14 mouse cellular contexts compared by ENCODE assay signal in the genomic region with DNA sequence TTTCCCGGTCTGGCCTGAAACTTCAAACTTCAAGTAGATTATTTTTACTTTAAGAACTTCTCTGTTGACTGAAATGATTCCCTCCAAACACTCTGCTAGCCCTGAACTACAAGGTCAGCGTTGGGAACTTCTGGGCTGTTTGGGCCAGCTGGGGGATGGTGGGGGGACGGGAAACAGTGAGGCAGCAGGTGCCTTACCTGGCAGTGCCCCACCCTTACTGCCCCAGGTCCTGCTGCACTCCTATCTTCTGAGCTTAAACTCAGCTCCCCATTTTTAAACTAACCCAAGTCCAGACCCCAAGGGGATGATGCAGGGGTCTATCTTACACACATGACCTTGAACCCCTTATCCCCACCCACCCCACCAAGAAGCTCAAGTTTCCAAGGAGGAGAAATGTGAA.
A peak's percentile ranks its signal among the peaks of the same experiment; 100 is the strongest.
DNase-seq lines count a peak whose midpoint lies in the region; ATAC-seq and TF ChIP-seq lines count a peak whose summit lies in the region.
"Had no signal": no experiment of that assay in that cellular context is flagged by ENCODE, and none has a peak within 500 bp of the region (broad histone marks: within the 10 kb centered on the region; RNA-seq: fewer than 3 reads in every experiment).

No protein-coding gene starts in this region.

- peaks cover 22% of the 10 kb centered on the region for H3K4me1 ChIP-seq in heart, adult 2 months (ENCODE audit: control insufficient read depth, insufficient read depth, low read length)
- H3K4me1 ChIP-seq in kidney, embryonic 16.5 days (ENCODE audit: insufficient read depth, low read length) = peaks cover 46% of the 10 kb centered on the region
- peaks cover 6% of the 10 kb centered on the region for H3K4me1 ChIP-seq in ES-Bruce4 (ENCODE audit: control insufficient read depth, insufficient read depth, low read length)
- H3K4me1 ChIP-seq in intestine, embryonic 14.5 days (replicated peaks; ENCODE audit: control insufficient read depth, insufficient read depth, low read length) = peaks cover 46% of the 10 kb centered on the region
- H3K4me1 ChIP-seq: liver, embryonic 13.5 days had no signal

- H3K4me2 ChIP-seq in kidney, embryonic 16.5 days (replicated peaks; ENCODE audit: low read depth, low read length) = 0 out of 2 replicates have a peak overlapping the region, but pooled peaks have one; percentile 11
- H3K4me2 ChIP-seq in intestine, embryonic 14.5 days (ENCODE audit: low read length) = 0 out of 2 replicates have a peak overlapping the region, but pooled peaks have one; percentile 8
- H3K4me2 ChIP-seq: liver, embryonic 13.5 days had no signal

- no peak for TF ChIP-seq CTCF in heart, adult 2 months (IDR thresholded peaks at IDR 0.05)
- TF ChIP-seq CTCF in ES-Bruce4 (IDR thresholded peaks at IDR 0.05; ENCODE audit: low read depth, low read length) = no peak

- peaks cover 11% of the 10 kb centered on the region for H3K36me3 ChIP-seq in heart, adult 2 months (ENCODE audit: control insufficient read depth, insufficient read depth, low read length)
- 0 out of 2 replicates have a peak, but pooled peaks cover 2% of the 10 kb centered on the region for H3K36me3 ChIP-seq in kidney, embryonic 16.5 days (ENCODE audit: insufficient read depth, low read length)
- H3K36me3 ChIP-seq in ES-Bruce4 (ENCODE audit: control insufficient read depth, insufficient read depth, low read length, poor library complexity, severe bottlenecking) = no peaks in the 10 kb centered on the region
- H3K36me3 ChIP-seq in intestine, embryonic 14.5 days (ENCODE audit: control insufficient read depth, insufficient read depth, low read length) = peaks cover 17% of the 10 kb centered on the region
- H3K36me3 ChIP-seq: liver, embryonic 13.5 days had no signal

- H3K9ac ChIP-seq in heart, adult 2 months (ENCODE audit: low read depth, low read length) = no peak overlapping the region
- no peak overlapping the region; the same call in 1 of the 2 replicates for H3K9ac ChIP-seq in kidney, embryonic 16.5 days (replicated peaks; ENCODE audit: low read length)
- no peak overlapping the region for H3K9ac ChIP-seq in ES-Bruce4 (ENCODE audit: low read depth, poor library complexity, severe bottlenecking)
- no peak overlapping the region for H3K9ac ChIP-seq in intestine, embryonic 14.5 days (ENCODE audit: low read length)
- H3K9ac ChIP-seq: liver, embryonic 13.5 days had no signal

- WGBS in heart, adult 2 months = 64% methylated on average over 3 of the region's 3 CpGs
- WGBS in kidney, embryonic 16.5 days = 31% methylated on average over 3 of the region's 3 CpGs
- WGBS in intestine, embryonic 14.5 days = 52% methylated on average over 3 of the region's 3 CpGs

- intact Hi-C loops in heart, adult 2 months (cut with DNase I) = loop anchor here (1.0 kb wide), 1 partner anchor 15 kb away; no protein-coding TSS in a partner anchor
- intact Hi-C loops in heart, postnatal 10 days (cut with DNase I) = no loop called here

- no peaks in the 10 kb centered on the region for H3K27me3 ChIP-seq in heart, adult 2 months (ENCODE audit: control insufficient read depth, insufficient read depth, low read length)
- no peaks in the 10 kb centered on the region for H3K27me3 ChIP-seq in kidney, embryonic 16.5 days (ENCODE audit: insufficient read depth, low read length)
- H3K27me3 ChIP-seq in ES-Bruce4 (ENCODE audit: control insufficient read depth, insufficient read depth, low read length, poor library complexity, severe bottlenecking) = no peaks in the 10 kb centered on the region
- no peaks in the 10 kb centered on the region for H3K27me3 ChIP-seq in intestine, embryonic 14.5 days (replicated peaks; ENCODE audit: control insufficient read depth, insufficient read depth, low read length)
- H3K27me3 ChIP-seq: liver, embryonic 13.5 days had no signal

- no peaks in the 10 kb centered on the region; the same call in 1 of the 2 replicates for H3K9me3 ChIP-seq in kidney, embryonic 16.5 days (ENCODE audit: low read length)
- H3K9me3 ChIP-seq in ES-Bruce4 (replicated peaks; ENCODE audit: control insufficient read depth, insufficient read depth, low read length, poor library complexity, severe bottlenecking) = no peaks in the 10 kb centered on the region
- H3K9me3 ChIP-seq in intestine, embryonic 14.5 days (ENCODE audit: control insufficient read depth, low read length) = peaks cover 6% of the 10 kb centered on the region; the same call in 1 of the 2 replicates
- H3K9me3 ChIP-seq: liver, embryonic 13.5 days had no signal

- H3K79me2 ChIP-seq in heart, adult 2 months (replicated peaks; ENCODE audit: control insufficient read depth, insufficient read depth, low read length) = no peaks in the 10 kb centered on the region

- peak overlapping the region; percentile 43 for H3K27ac ChIP-seq in heart, adult 2 months
- H3K27ac ChIP-seq in kidney, embryonic 16.5 days (ENCODE audit: low read length) = peak overlapping the region; percentile 92
- peak overlapping the region; percentile 69 for H3K27ac ChIP-seq in ES-Bruce4 (ENCODE audit: insufficient read depth, low read length)
- peak overlapping the region; percentile 81 for H3K27ac ChIP-seq in intestine, embryonic 14.5 days (ENCODE audit: low read depth)
- H3K27ac ChIP-seq: liver, embryonic 13.5 days had no signal

- peak; percentile 47 for ATAC-seq in kidney, embryonic 16.5 days (ENCODE audit: low FRiP score, low TSS enrichment)
- 0 out of 2 replicates have a peak, but pooled peaks have one; percentile 8 for ATAC-seq in intestine, embryonic 14.5 days (replicated peaks; ENCODE audit: low FRiP score, low TSS enrichment, low read depth)
- no peak for ATAC-seq in frontal cortex, adult (ENCODE audit: low TSS enrichment)

- no peak for TF ChIP-seq EP300 in heart, adult 2 months (IDR thresholded peaks at IDR 0.05; ENCODE audit: insufficient read depth, low read depth, low read length)
- peak; percentile 94 for TF ChIP-seq EP300 in ES-Bruce4 (IDR thresholded peaks at IDR 0.05; ENCODE audit: insufficient read depth, low read depth, low read length)

- no peak for DNase-seq in heart, adult 2 months
- no peak for DNase-seq in heart, postnatal 10 days
- DNase-seq in kidney, adult 18-20 months = no peak
- no peak for DNase-seq in intestine, embryonic 14.5 days (ENCODE audit: low spot score)
- no peak for DNase-seq in right cerebral cortex, adult 2 months (ENCODE audit: low spot score in 2 of 2)
- DNase-seq: cerebellum, postnatal 14 days; layer of hippocampus, postnatal 36 days; liver, embryonic 13.5 days; spleen, adult 18-20 months; thymus, adult 18-20 months had no signal

- no peak for TF ChIP-seq POLR2A in heart, adult 2 months (IDR thresholded peaks at IDR 0.05; ENCODE audit: insufficient read depth, low read depth, low read length)
- no peak for TF ChIP-seq POLR2A in ES-Bruce4 (IDR thresholded peaks at IDR 0.05; ENCODE audit: insufficient read depth, low read length)

- no peak overlapping the region for H3K4me3 ChIP-seq in heart, adult 2 months
- no peak overlapping the region for H3K4me3 ChIP-seq in kidney, embryonic 16.5 days (ENCODE audit: low read length)
- no peak overlapping the region for H3K4me3 ChIP-seq in ES-Bruce4 (ENCODE audit: low read depth, low read length)
- H3K4me3 ChIP-seq in intestine, embryonic 14.5 days (ENCODE audit: low read depth, low read length) = no peak overlapping the region
- H3K4me3 ChIP-seq: erythroblast, embryonic 14.5 days; liver, embryonic 13.5 days had no signal
